20 mouse cellular contexts compared by ENCODE assay signal in the genomic region with DNA sequence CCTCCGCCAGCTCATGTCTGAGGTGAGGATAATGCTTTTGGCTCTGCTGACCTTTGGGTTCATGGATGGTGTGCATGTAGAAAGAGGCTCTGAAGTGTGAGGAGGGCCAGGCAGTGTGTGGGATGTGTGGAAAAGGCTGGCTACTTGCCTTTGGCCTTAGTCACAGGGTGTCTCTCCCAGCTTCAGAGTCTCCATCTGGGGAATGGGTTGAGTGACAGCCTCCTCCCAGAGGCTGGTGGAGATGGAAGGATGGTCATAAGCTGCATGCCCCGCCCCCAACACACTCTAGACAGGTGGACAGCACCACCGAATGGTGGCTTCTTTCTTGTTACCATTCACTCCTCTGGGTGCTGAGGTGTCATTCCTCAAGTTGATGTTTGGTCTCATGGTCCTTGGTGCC. TPM values are rescaled to one million over a fixed set of nuclear protein-coding genes. Genes with fewer than 3 reads are reported as not detected.
DNase-seq lines count a peak whose midpoint lies in the region; ATAC-seq and TF ChIP-seq lines count a peak whose summit lies in the region.
"Had no signal": no experiment of that assay in that cellular context is flagged by ENCODE, and none has a peak within 500 bp of the region (broad histone marks: within the 10 kb centered on the region; RNA-seq: fewer than 3 reads in every experiment).

No protein-coding gene starts in this region.

- no peak overlapping the region for H3K9ac ChIP-seq in kidney, postnatal 0 days (ENCODE audit: low read depth, low read length)
- H3K9ac ChIP-seq: heart, embryonic 12.5 days; kidney, embryonic 15.5 days; liver, embryonic 13.5 days; lung, embryonic 15.5 days had no signal

- TF ChIP-seq POLR2A in cortical plate, adult 2 months (IDR thresholded peaks at IDR 0.05; ENCODE audit: extremely low read depth, insufficient read depth, low read length), result no peak

- 68% methylated on average over 3 of the region's 3 CpGs for WGBS in kidney, postnatal 0 days

- DNase-seq in frontal cortex, postnatal 25 days (ENCODE audit: low spot score in 2 of 2), result no peak
- no peak for DNase-seq in kidney, postnatal 0 days (ENCODE audit: low spot score)
- DNase-seq in kidney, adult 8-10 months, result no peak
- DNase-seq in 3T3-L1 (ENCODE audit: low read depth, low spot score), result peak; percentile 88
- DNase-seq in spleen, postnatal 36 days (ENCODE audit: low spot score in 2 of 2), result no peak
- DNase-seq: adrenal gland, postnatal 10 days; cerebellum, adult 2 months; cerebellum, postnatal 25 days; embryo, embryonic 11 days; gastrocnemius, postnatal 10 days; kidney, postnatal 4 days; liver, embryonic 13.5 days had no signal

- TF ChIP-seq CTCF in kidney, postnatal 0 days (IDR thresholded peaks at IDR 0.05; ENCODE audit: low read depth), result no peak
- 0 out of 2 replicates have a peak, but pooled peaks have one; percentile 14 for TF ChIP-seq CTCF in cortical plate, adult 2 months (IDR thresholded peaks at IDR 0.05; ENCODE audit: extremely low read depth, insufficient read depth, low read length)

- H3K36me3 ChIP-seq in kidney, postnatal 0 days (ENCODE audit: insufficient read depth, low read length), result no peaks in the 10 kb centered on the region
- H3K36me3 ChIP-seq: heart, embryonic 12.5 days; kidney, embryonic 15.5 days; liver, embryonic 13.5 days; lung, embryonic 15.5 days had no signal

- H3K4me1 ChIP-seq in kidney, postnatal 0 days (replicated peaks; ENCODE audit: insufficient read depth, low read length), result no peaks in the 10 kb centered on the region
- peaks cover 5% of the 10 kb centered on the region for H3K4me1 ChIP-seq in cortical plate, adult 2 months (ENCODE audit: control insufficient read depth, insufficient read depth, low read length)
- H3K4me1 ChIP-seq: kidney, embryonic 15.5 days; liver, embryonic 13.5 days; lung, embryonic 15.5 days had no signal

- H3K27me3 ChIP-seq in kidney, postnatal 0 days (ENCODE audit: insufficient read depth, low read length), result no peaks in the 10 kb centered on the region
- H3K27me3 ChIP-seq: Patski had no signal

- H3K4me3 ChIP-seq in kidney, postnatal 0 days (replicated peaks; ENCODE audit: low read depth, low read length), result no peak overlapping the region
- H3K4me3 ChIP-seq in cortical plate, adult 2 months (ENCODE audit: insufficient read depth, low read length), result no peak overlapping the region
- H3K4me3 ChIP-seq: heart, embryonic 12.5 days; kidney, embryonic 15.5 days; left cerebral cortex, adult 2 months; liver, embryonic 13.5 days; lung, embryonic 15.5 days had no signal

- no peaks in the 10 kb centered on the region for H3K9me3 ChIP-seq in kidney, postnatal 0 days (replicated peaks; ENCODE audit: low read length)
- H3K9me3 ChIP-seq: heart, embryonic 12.5 days; kidney, embryonic 15.5 days; liver, embryonic 13.5 days; lung, embryonic 15.5 days had no signal

- H3K27ac ChIP-seq in kidney, postnatal 0 days, result no peak overlapping the region
- no peak overlapping the region for H3K27ac ChIP-seq in cortical plate, adult 2 months (ENCODE audit: insufficient read depth, low read length)
- H3K27ac ChIP-seq: kidney, embryonic 15.5 days; left cerebral cortex, adult 2 months; liver, embryonic 13.5 days; lung, embryonic 15.5 days had no signal

- peak; percentile 28; the same call in 1 of the 2 replicates for ATAC-seq in frontal cortex, adult (ENCODE audit: low TSS enrichment)
- 0 out of 2 replicates have a peak, but pooled peaks have one; percentile 13 for ATAC-seq in kidney, postnatal 0 days (replicated peaks; ENCODE audit: low FRiP score, low read depth)
- ATAC-seq: intestine, postnatal 0 days; Patski had no signal

- H3K4me2 ChIP-seq in kidney, postnatal 0 days (ENCODE audit: low read length), result no peak overlapping the region
- H3K4me2 ChIP-seq: heart, embryonic 12.5 days; kidney, embryonic 15.5 days; liver, embryonic 13.5 days; lung, embryonic 15.5 days had no signal

RNA-seq across cellular contexts. Expression of a gene that starts 6.6 kb away (rescaled TPM):
- 20.9 and 22.0 TPM in 2 replicates for polyA plus RNA-seq in kidney, postnatal 0 days (2015; fragmentation: Nextera tagmentation; extraction: Ambion mirVana)
- 12.8 and 15.0 TPM in 2 replicates for polyA plus RNA-seq in cortical plate, adult 2 months (2012; rRNA removed)
